In genomic region chr8:26568423-26569060, GRCm38 (mm10) we compare ENCODE assay signal across 15 mouse cellular contexts.
"Had no signal": no experiment of that assay in that cellular context is flagged by ENCODE, and none has a peak within 500 bp of the region (broad histone marks: within the 10 kb centered on the region; RNA-seq: fewer than 3 reads in every experiment).

No protein-coding gene starts in this region.

- H3K4me1 ChIP-seq: liver, embryonic 13.5 days; neural tube, embryonic 12.5 days; stomach, embryonic 15.5 days had no signal

- H3K4me2 ChIP-seq: liver, embryonic 13.5 days; midbrain, embryonic 11.5 days; neural tube, embryonic 12.5 days; stomach, embryonic 15.5 days had no signal

- H3K27ac ChIP-seq: liver, embryonic 13.5 days; neural tube, embryonic 12.5 days; stomach, embryonic 15.5 days had no signal

- DNase-seq: kidney, adult 2 months; kidney, postnatal 10 days; left cerebral cortex, postnatal 4 days; liver, embryonic 13.5 days; lung, adult 2 months; lung, postnatal 14 days; lung, postnatal 4 days; midbrain, embryonic 14.5 days; right cerebral cortex, adult 18-20 months; right cerebral cortex, postnatal 14 days; right cerebral cortex, postnatal 4 days; thymus, postnatal 25 days had no signal

- H3K9ac ChIP-seq: liver, embryonic 13.5 days; neural tube, embryonic 12.5 days; stomach, embryonic 15.5 days had no signal

- H3K9me3 ChIP-seq: liver, embryonic 13.5 days; stomach, embryonic 15.5 days had no signal

- H3K36me3 ChIP-seq: liver, embryonic 13.5 days; neural tube, embryonic 12.5 days; stomach, embryonic 15.5 days had no signal

- H3K27me3 ChIP-seq: liver, embryonic 13.5 days; neural tube, embryonic 12.5 days; stomach, embryonic 15.5 days had no signal

- H3K4me3 ChIP-seq: liver, embryonic 13.5 days; neural tube, embryonic 12.5 days; stomach, embryonic 15.5 days had no signal
